Mouse (Mus musculus) erythroid progenitor cell, adult 5-6 weeks (primary cell): ENCODE results near the gene Zfp467. TPM values are rescaled to one million over a fixed set of nuclear protein-coding genes. Genes with fewer than 3 reads are reported as not detected.

Source experiments
- ATAC-seq: replicated peaks from 2 replicates; pipeline ENCODE4 v1.8.0; 2016; ENCODE audit warnings: moderate number of reproducible peaks, mild to moderate bottlenecking, moderate TSS enrichment, inconsistent platforms; ENCODE audit not compliant: poor library complexity, low FRiP score, severe bottlenecking
- total RNA-seq, 2 experiments: library from RNA; stranded (forward) in 1 of 2; stranded (reverse) in 1 of 2; fragments of 150-400 nt in 1 of 2; fragments of 186-747, 209-891 nt in 1 of 2; gene quantifications; 2 replicates each; pipeline versions ENCODE4 v1.2.3 to v1.2.4; 2015 to 2017; ENCODE audit warnings: low replicate concordance in 2 of 2

The Zfp467 gene
- total RNA-seq, 2 experiments from 2014 or later, result 1.3 TPM; not detected in 1

DNA sequence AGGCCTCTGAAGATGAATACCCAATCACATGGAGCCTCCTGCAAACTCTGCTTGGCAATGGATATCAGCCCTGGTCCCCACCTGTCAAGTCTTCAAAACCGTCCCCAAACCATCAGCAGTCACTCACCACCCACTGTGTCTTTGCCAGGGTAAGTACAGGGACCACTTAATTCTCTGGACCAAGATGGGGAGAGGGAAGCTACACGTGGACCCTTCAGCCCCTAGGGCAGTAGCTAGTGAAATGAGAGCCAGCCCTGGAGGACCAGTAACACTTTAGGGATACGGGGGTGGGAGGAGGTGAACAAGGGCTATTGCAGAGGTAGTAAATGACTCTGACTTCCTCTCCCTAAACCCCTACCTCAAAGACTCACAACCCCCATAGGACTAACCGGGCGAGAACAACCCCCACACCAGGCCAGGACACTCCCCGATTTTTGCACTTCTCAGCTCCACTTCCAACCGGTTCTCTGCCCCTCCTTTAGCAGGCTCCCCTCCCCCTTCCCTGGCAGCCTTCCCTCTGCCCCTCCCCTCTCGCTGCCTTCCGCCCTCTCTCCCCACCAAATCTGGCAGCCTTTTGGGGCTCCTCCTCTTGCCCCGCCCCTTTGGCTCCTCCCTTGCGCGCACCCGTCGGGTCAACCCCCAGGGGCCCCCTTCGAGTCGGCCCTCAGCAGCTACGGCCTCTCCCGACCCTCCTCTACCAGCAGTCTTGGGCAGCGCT lies 1.9 kb downstream of the Zfp467 start:
- ATAC-seq, result no peak

DNA sequence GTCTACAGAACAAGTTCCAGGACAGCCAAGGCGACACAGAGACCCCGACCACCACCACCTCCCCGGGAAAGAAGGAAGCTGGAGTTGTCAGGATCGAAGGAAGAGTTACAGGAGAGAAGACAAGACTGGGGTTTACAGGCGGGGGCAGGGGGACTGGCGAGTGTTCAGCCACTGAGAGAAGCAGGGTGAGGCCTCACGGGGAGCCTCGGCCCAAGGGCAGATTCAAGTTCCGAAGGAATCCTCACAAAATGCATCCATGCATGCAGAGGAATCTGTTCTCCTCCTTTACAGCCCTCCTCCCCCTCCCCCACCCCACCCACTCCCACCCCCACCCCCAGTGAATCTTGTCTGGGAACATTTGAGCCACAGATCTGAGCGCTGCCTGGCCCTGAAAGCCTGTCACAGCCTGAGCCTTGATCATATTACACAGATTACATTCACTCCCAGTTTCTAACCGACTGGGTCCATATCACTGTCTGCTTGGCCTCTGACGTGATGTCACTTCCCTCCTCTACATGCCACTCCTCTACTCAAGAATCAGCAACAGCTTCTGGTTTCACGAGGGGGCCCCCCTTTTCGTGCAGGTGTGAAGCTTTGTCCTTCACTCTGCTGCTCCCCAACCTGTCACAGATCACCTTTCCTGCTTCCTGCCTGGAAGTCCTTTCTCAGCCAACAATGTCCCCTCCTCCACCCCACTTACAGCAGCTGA lies 5.2 kb downstream of the Zfp467 start:
- no peak for ATAC-seq

DNA sequence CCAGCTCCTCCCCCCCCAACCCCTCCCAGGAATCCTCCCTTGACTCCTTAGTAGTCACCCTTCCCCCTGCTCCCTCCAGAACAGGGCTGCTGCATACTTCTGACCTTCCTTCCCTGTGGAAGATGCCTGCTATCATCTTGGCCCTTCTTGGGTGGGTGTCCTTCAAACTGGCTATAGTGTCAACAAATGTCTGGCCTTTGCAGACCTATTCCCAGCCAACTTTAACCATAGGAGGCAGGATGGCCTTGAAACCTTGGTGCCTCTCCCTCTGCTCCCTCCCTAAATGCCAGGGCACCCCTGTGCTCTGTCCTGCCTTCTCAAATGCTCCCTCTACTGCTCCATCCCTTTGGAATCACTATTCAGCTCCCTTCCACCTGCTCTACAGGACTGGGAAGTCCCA lies 6.0 kb downstream of the Zfp467 start:
- ATAC-seq, result no peak

DNA sequence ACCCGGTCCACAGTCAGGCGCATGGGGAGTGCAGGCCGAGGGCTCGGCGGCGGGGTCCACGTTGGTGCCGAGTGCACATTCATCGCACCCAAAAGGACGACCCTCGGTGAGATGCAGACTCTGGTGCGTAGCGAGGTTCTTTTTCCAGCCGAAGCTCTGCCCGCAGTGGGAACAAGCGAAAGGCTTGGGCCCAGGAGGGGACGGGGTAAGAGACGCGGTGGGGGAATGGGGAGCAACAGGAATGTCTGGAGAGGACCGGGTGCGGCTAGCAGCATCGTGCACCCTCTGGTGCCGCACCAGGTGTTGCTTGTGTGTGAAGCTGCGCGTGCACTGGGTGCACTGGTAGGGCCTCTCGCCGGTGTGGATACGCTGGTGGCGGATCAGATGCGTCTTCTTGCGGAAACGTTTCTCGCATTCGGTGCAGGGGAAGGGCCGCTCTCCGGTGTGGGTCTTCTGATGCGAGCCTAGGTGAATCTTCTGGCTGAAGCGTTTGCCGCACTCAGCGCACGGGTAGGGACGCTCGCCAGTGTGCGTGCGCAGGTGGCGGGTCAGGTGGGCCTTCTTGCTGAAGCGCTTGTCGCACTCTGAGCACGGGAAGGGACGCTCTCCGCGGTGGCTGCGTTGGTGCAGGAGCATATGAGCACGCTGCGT lies 7.0 kb downstream of the Zfp467 start:
- ATAC-seq, result no peak

DNA sequence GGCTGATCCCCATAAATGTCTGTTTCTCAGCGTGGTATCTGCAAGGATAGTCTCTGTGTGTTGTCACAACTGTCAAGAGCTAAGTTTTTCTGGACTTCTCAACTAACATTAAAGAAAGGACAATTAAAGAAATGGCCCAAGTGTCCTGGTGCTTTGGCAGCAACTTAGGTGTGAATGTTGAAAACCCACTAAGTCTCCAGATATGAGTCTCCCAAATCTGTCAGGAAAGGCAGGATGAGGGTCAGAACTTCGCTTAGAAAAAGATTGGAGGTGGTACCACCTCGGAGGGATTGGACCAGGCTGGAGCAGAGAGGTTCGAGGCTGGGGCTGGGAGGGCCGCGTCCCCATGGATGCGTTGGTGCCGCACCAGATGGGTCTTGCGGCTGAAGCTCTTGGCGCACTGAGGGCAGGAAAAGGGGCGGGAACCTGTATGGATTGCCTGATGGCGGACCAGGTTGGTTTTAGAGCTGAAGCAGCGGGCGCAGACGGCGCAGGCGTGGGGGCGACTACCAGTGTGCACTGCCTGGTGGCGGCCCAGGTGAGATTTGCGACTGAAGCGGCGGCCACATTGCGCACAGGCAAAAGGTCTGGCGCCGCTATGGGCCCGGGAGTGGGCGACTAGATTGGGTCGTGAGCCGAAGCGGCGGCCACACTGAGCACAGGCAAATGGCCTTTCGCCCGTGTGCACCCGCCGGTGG lies 7.8 kb downstream of the Zfp467 start:
- no peak for ATAC-seq

DNA sequence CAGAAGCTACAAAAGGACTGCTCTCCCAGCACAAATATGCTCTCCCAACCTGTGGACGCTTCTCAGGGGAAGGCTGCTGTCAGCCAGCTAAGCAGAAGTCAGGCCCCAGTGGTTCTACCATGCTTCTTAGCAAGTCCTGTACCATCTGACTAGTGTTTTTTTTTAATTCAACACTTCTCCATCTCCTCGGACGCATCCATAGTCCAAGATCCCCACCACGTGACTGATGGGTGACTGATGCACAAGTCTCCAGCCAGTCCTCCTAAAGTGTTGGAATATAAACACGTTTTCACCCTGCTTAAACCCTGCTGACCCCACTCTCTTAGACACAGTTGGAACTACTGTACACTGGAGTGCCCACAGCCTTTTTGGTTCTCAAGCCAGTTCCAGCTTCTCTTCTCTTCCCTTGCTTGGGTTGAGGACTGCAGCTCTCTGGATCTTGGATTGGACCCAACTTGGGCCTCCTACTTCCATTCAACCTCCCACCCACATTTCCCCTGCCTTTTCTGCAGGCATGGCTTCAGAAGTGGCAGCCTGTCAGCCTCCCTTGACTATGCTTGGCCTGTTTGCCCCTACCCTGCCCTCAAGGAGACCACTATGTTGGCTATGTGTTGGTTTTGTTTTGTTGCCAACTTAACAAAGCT lies 9.8 kb downstream of the Zfp467 start:
- no peak for ATAC-seq

DNA sequence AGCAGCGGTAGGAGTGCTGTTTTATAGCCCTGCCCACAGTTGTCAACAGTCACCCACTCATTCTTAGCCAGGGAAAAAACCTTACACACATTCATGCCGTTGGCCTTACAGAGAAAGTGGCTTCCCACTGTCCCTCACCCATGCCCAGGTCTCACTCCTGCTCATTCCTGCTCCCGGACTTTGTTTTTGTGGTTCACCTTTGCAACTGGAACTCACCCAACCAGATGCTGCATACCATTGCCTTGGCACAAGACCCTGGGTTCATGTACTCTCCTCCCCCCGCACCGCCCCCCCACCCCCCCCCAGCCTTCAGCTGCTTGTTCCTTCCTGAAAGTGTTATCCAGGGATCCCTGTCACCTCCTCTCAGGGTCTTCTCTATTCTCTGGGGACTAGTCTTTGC lies 10.5 kb downstream of the Zfp467 start:
- no peak for ATAC-seq

DNA sequence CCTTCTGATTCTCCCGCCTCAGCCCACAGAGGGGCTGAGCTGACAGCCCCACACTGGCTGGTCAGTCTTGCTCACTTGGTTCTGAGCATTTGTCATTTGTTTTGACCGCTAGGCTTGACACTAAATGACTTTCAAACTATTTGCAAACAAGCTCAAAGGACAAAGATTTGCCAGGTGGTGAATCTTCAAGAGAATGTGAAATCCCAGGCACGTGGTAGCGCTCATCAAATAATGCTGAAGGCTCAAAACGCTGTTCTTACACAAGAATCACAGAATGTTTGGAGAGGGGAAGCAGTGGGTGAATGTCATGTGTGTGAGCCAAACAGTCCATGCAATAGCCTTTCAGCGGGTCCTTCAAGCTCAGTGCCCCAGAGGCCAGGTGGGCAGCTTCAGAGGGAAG lies 11.0 kb downstream of the Zfp467 start:
- ATAC-seq, result no peak

DNA sequence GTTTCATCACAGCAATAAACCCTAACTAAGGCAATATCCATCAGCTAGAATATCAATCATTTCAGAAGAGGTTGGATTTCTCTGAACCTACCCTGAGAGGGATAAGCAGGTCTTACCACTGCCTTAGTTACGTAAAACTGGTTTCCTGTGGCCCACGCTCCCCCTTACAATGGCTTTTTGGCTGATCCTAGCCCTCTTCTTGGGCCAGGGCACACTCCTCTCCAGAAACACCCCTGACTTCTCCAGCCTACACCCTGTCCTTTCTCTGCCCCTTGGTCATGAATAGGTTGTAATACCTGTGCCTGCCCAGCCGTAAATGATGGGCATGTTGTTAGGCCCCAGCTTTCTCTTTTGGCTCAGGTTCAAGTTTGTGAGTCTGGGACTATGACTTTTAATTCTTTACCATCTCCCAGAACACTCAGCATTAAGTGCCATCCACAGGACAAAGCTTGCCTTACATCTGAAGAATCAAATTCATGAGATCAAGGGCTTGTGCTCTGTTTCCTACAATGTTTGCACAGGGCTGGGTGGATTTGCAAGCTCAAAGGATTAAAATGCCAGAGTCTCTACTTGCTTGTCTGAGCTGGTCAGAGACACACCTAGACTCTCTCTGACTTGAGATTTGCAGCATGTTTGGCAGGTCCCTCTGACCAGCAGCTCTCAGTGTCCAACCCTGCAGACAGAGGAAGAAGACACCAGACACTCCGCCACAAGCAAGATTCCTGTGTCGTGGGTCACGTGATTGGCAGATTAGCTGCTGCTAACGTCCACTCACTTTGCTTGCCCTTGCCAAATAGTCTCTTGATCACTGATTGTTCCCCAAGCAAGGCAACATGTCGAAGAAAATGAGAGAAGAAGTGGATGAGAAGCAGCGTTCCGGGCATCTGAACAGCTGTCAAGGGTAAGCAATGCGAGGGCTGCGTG lies 12.5 kb downstream of the Zfp467 start:
- no peak for ATAC-seq

DNA sequence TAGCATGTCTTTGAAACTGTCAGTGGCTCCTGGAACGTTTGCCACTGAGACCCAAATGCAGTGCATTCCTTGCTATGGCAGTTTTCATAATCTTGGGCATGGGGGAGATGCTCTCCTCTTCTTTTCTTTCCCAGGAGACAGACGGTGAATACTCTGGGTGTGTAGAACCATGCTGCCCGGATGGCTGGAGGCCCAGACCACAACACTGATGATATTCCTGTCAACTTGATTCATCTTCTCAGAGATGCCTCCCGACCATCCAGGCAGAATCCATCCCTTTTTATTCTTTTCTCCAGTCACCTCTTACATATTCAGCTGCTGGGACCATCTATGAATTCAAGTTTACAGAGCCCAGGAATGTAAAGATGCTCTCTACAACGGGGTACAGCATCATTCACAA lies 14.9 kb downstream of the Zfp467 start:
- no peak for ATAC-seq

DNA sequence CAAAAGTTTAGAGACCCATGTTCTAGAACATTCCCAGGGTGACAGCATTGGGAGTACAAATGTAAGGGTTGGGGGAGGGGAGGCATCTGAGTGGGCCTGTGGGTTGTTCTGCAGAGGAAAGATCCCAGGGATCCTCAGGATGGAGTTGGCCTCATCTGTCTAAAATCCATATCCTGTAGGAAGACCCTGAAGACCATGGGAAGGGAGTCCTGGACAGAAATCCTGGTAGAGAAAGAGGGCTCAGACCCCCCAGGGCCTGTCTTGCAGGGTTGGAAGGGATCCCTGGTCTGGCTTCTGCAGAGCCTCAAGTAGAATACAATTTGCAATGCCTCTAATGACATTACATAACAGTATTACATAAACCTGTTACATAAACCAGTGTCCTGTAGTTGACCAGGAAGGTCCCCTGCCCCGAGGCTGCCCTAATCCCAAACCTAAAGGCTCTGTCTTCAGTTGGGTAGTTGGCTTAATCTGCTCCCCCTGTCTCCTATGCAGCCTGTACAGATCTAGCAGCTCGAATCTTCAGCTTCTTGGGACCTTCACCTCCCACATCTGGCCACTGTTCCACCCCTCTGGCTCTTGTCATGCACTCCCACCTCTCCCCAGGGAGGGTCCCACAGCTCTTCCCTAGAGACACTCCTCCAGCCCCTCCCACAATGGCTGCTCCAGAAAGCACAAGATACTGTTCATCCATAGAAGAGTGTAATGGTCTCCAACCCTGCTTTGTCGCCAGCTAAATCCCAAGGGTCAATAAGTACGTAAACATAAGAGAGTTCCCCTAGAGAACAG lies 16.7 kb downstream of the Zfp467 start:
- ATAC-seq, result no peak

DNA sequence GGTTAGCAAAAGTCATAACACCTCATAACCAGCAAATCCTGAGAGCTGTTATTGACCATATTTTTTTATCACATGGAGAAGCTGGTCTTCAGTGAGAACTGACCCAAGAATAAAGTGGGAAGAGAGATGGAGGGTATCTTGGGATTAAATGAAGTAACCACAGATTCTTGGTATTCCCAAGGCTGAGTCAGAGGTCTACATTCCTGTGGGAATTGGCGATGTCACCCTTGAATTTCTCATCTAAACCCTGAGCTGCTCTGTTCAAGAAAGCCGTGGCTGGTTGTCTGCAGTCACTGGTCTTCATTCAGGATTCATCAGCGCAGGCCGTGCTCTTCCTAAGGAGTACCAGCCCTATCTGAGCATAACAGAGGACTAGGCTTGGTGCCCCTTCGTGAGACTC lies 18.7 kb downstream of the Zfp467 start:
- ATAC-seq, result no peak

DNA sequence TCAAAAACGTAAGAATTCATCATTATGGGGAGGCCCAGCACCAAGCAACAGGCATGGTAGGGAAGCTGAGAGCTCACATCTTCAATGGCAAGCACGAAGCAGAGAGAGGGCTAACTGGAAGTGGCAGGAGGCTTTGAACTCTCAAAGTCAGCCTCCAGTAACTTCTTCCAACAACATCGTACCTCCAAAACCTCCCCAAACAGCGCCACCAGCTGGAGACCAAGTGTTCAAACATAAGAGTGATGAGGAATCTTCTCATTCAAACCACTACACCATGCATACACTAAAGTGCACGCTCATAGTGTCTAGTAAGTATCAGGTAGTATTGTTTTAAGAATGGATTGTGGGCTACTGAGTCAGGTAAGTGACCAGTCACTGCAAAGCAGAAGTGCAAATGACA lies 21.6 kb downstream of the Zfp467 start:
- no peak for ATAC-seq

DNA sequence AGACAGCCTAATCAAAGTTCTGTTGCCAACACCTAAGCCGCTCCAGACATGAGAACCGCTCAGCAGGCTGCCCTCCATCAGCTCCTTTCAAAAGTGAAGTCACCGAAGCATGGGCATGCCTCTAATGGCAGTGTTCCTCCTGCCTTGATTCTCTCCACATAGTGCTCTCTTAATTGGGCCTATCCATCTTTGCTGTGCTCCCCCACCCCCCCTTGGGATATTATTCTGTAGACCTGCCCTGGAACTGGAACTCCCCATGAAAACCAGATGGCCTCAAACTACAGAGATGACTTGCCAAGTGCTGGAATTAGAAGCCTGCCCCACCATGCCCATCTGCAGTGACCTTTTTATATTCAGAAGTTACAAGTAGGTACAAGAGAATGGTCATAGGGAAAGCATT lies 22.3 kb downstream of the Zfp467 start:
- ATAC-seq, result no peak

DNA sequence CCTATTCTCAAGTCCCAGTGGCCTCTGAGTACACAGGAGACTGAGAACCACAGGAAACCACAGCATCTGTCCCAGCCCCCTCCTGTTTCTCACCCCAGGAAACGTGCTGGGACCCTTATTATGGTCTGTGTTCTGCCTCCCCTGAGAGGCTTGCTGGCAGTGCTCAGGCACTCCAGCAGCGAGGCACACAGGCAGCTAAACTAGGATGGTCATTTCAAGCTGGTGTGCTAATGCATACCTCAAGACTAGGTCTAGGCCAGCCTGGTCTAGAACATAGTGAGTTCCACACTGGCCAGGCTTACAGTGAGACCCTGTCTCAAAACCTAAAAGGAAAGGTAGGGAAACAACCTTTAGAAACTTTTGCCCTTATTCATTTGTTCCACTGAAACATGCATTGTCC lies 25.0 kb downstream of the Zfp467 start:
- ATAC-seq, result no peak

DNA sequence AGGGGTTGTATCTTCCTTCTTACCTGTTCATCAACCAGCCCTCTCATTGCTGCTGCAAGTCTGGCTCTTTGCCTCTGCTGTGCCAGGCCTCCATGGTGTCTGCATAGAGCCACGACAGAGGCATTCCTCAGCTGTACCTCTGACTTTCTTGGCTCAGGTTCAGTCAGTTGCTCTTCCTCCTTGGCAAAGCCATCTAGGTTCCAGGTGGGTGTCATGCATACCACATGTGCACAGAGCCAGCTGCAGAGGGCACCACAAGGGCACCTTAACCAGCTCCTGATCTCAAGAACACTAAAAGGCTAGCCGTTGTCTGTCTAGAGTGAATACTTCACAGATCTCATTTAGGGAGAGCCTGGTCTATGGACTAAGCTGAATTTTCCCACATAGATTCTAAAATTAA lies 29.1 kb downstream of the Zfp467 start:
- ATAC-seq, result no peak

DNA sequence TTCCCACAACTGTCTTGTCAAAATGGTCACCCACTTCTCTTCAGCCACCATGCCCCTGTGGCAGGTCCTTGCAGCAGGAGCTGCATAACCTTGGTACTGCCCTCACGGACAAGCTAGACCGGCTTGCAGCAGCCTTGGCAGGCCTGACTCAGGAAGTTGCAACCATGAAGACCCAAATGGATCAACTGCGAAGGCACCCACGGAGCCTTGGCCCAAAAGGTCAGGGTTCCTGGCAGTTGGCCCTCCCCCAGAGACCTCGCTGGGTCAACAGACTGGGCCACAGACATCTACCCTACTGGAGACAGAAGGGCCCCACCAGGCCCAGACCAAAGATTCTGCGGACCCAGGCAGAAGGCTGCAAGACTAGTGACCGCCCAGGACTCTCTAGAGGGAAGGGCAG lies 30.0 kb downstream of the Zfp467 start:
- no peak for ATAC-seq

DNA sequence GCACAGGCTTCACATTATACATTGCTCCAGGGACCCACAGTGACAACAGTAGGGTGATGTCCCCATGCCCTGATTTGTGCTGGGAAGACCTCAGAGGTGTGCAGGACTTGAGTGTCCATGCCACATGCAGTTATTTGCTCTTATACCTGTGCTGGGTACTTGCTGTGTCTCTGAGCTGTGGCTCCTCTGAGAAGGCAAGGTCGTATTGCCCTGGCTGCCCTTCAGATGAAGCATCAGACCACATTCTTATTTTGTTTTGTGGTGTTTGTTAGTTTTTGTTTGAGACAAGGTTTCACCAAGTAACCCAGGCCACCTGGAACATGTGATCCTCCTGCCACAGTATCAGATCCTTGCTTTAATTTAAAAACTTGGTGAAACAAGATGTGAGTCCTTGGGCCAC lies 30.7 kb downstream of the Zfp467 start:
- no peak for ATAC-seq
